Mouse (Mus musculus): ENCODE data around the gene Dnaaf2. TPM values are rescaled to one million over a fixed set of nuclear protein-coding genes. Genes with fewer than 3 reads are reported as not detected.

The Dnaaf2 gene
- polyA plus RNA-seq, 1 experiment, result 5.5 TPM

DNA sequence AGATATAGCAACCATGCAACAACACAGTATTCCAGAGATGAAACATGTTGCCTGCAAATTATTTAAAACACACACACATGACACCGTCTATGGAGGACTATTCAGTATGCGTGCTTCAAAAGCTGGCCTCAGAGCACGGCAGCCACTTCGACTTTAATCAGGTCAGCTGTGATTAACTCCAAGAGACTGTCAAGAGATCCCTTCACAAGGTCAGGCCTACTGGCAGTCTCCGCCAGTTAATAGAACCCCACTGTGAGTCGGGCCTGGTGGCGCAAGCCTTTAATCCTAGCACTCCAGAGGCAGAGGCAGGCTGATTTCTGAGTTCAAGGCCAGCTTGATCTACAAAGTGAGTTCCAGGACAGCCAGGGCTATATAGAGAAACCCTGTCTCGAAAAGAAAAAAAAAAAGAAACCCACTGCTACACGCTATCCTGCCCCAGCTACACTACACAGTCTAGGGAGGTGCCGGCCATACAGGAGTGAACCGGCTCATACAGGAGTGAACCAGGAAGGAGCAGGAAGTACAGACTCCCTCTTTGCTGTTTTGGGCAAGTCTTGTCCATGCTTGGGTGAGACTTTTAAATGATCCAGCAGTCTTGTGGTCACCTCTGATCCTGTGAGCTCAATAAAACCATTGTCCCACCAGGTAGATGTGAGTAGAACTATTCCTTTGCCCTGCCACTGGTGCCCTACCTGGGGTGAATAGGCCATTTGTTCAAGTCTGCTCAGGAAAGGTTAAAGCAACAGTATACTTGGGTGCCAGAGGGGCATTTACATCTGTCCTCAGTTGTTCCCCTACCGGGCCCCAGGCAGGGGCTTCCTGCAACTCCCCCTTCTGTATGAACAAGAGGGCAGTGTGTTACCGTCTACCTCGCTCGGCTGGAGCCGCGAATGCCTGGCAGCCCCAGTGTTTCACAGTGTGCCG is 12.1 kb upstream of the Dnaaf2 start:
- TF ChIP-seq GATA1 (IDR thresholded peaks at IDR 0.05; ENCODE audit: low read length), result no peak

DNA sequence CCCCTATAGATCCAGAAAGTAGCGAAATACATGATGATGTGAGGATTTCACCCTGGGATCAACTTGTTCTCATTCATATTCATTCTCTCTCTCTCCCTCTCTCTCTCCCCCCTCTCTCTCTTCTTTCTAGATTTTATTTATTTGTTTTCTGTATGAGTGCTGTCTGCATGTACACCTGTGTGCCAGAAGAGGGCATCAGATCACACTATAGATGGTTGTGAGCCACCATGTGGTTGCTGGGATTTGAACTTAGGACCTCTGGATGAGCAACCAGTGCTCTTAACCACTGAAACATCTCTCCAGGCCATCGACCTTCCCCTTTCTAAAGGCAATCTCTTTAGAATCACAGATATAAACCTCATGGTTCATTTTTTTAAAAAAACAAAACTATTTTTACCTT is 10.3 kb upstream of the Dnaaf2 start:
- TF ChIP-seq GATA1 (IDR thresholded peaks at IDR 0.05; ENCODE audit: low read length), result no peak

DNA sequence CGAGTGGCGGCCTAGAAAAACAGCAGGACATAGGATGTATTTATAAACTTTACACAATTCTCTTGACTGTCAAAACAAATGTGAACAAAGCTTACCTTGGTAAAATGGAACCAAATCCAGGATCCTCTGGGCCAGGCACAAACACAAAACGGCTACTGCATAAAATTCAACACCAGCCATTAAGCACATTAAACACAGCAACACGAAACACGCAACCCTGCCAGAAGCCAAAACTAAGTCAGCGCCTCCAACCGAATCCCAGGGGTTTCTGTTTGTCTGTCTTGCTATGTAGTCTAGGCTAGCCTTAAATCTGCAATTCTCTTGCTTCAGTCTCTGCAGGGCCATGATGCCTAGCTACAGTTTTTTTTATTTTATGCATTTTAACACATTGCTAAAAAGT is 9.7 kb upstream of the Dnaaf2 start:
- TF ChIP-seq GATA1 (IDR thresholded peaks at IDR 0.05; ENCODE audit: low read length), result no peak

DNA sequence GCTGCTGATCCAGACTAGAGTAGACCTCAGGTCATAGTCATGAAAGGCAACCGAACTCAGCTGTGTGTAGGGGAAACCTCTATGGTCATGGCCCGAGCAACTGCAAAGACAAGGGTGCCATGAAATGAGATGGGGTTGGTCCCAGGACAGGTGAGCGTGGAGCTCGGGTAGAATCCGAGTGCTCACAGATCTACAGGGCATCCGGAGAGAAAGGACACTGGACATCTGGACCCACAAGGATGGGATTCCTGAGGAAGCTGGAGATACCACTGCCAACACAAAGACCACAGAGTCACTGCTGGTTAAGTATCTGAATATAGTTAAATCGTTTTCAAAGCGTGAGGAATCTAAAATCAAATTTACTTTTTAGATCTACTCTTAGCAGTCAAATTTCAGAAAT is 9.2 kb upstream of the Dnaaf2 start:
- TF ChIP-seq GATA1 (IDR thresholded peaks at IDR 0.05; ENCODE audit: low read length), result no peak

DNA sequence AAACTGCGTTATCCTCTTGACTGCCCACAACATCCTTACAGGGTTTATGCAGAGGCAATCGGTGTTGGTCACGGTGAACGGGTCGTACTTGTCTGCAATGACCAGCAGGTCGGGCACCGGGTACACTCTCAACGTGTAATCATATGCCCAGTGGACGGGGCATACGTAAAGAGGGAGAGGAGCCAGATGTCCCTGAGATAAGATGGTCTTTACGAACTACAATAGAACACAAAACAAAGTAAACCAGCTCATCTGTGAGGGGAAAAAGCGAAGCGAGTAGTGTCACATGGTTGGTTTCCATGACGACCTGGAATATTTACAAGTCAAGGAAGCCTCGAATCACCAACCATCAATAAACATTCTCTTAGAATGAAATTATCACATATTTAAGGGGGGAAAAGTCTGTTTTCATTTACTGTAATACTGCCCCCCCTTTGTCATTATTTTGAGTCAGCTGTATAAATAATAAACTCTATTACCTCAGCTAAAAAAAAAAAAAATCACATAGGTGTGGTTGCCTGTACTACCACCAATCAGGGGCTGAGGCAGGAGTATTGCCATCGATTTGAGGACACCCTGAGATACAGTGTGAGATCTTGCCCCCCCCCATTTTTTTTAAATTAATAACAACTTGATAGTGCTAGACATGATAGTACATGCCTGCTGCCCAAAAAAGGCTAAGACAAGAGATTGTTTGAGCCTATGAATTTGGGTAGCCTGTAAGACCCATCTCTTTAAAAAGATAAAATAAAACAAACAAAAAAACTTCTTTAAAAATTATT is 6.0 kb upstream of the Dnaaf2 start, which contains the start of gene Gm49384:
Gene Gm49384, minus strand, starts transcription at position 216 of the 782 bp plus-strand sequence.
- no peak for TF ChIP-seq GATA1 (IDR thresholded peaks at IDR 0.05; ENCODE audit: low read length)

DNA sequence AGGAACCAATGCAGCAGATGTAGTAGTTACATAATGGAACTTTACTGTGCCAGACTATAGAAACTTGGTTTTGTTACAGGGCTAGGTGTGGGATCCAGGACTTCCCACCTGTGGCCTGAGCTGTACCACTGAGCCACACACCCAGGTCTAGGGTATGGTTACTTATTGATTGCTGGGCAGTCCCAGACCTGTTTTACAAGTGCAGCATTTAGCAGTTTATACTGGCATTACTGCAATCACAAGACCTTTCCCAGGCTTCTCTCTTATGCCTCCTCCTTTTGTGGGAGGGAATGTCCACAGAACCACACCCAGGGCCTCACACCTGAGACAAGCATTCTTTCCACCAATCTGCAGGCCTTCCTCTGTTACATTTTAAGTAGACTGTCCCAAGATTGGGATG is 756 bp upstream of the Dnaaf2 start:
- TF ChIP-seq GATA1 (IDR thresholded peaks at IDR 0.05; ENCODE audit: low read length), result no peak

GRCm38 (mm10) chr12:69197378-69198163 is 658 bp downstream of the Dnaaf2 start:
- TF ChIP-seq GATA1 (IDR thresholded peaks at IDR 0.05; ENCODE audit: low read length), result no peak

GRCm38 (mm10) chr12:69196444-69197377 is 1.5 kb downstream of the Dnaaf2 start, which contains the start of gene Gm49383:
Gene Gm49383 (minus strand): TSS chr12:69197104.
- no peak for TF ChIP-seq GATA1 (IDR thresholded peaks at IDR 0.05; ENCODE audit: low read length)

DNA sequence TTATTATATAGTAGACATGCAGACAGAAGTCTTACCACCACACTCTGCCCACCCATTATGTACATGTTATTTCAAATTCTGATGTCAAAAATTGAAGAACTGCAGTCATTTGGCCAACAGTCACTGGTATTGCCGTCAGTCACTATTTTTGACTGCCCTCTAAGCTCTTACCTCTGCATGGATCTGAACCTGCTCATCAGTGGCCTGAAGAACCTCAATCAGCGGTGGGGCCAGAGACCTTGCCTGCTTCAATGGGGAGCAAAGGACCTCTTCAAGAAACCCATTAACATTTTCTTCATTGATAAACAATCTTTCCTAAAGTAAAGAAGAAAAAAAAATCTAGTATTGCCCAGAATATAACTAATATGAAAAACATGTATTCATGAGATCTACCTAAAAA is 5.6 kb downstream of the Dnaaf2 start:
- no peak for TF ChIP-seq GATA1 (IDR thresholded peaks at IDR 0.05; ENCODE audit: low read length)

DNA sequence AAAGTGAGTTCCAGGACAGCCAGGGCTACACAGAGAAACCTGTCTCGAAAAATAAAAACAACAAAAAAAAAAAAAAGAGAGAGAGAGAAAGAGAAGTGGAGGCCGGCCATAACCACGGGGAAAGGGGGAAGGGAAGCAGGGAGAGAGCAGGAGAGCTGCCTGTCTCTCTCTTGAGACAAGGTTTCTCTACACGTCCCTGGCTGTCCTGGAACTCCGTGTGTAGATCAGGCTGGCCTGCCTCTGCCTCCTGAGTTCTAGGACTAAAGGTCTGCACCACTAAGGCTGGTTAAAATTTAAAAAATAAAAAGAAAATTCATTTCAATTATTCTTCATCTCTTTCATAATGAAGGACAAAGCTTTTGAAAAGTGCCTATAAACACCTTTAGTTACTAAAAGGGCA is 6.8 kb downstream of the Dnaaf2 start:
- no peak for TF ChIP-seq GATA1 (IDR thresholded peaks at IDR 0.05; ENCODE audit: low read length)

GRCm38 (mm10) chr12:69190522-69190921 is 7.7 kb downstream of the Dnaaf2 start:
- no peak for TF ChIP-seq GATA1 (IDR thresholded peaks at IDR 0.05; ENCODE audit: low read length)

GRCm38 (mm10) chr12:69190074-69190473 is 8.2 kb downstream of the Dnaaf2 start:
- no peak for TF ChIP-seq GATA1 (IDR thresholded peaks at IDR 0.05; ENCODE audit: low read length)

- TF ChIP-seq GATA1 (IDR thresholded peaks at IDR 0.05; ENCODE audit: low read length), result no peak
Measured at GRCm38 (mm10) chr12:69186811-69187471, 11.3 kb downstream of the Dnaaf2 start.

- TF ChIP-seq GATA1 (IDR thresholded peaks at IDR 0.05; ENCODE audit: low read length), result no peak
Measured at GRCm38 (mm10) chr12:69185371-69185770, 12.9 kb downstream of the Dnaaf2 start.
